Mouse (Mus musculus) liver, postnatal 0 days (tissue): ENCODE data around the gene Dnmt3c.

Experiments used
- CTCF ChIP-seq: sonication (generic); IDR thresholded peaks from 2 replicates; pipeline ENCODE4 v1.5.1; 2016; ENCODE audit warnings: antibody characterized with exemption, low read depth
- EP300 ChIP-seq: IDR thresholded peaks from 2 replicates; pipeline ENCODE4 v1.6.1; 2016; ENCODE audit warnings: antibody characterized with exemption, low read depth, mild to moderate bottlenecking

GRCm38 (mm10) chr2:153767484-153767883, 71.0 kb downstream of the Dnmt3c start:
- TF ChIP-seq CTCF (no peak), EP300 (no peak)
